In the genomic region with DNA sequence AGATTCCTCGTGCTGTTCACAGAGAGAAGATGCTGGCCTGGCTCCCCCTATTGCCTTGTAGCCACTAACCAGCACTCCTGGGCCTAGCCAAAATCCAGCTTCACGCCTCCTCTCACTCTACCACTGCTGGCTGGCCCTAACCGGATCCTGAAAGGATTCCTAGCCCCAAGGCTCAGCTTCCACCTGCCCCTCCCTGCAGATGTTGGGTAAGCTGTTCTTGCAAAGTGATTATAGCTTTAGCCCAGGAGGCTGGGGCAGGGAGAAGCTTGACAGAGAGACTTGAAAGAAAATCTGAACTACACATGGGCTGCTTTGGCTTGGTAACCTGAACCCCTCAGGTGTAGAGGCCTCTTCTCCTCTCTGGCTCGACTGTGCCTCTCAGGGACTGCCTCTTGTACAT, we compare ENCODE assay signal across 10 mouse cellular contexts.
"Had no signal": no experiment of that assay in that cellular context is flagged by ENCODE, and none has a peak within 500 bp of the region (broad histone marks: within the 10 kb centered on the region; RNA-seq: fewer than 3 reads in every experiment).

No protein-coding gene starts in this region.

- H3K4me1 ChIP-seq: midbrain, embryonic 12.5 days; neural tube, embryonic 15.5 days had no signal

- H3K9me3 ChIP-seq: midbrain, embryonic 12.5 days; neural tube, embryonic 15.5 days had no signal

- H3K4me3 ChIP-seq: left cerebral cortex, adult 2 months; midbrain, embryonic 12.5 days; neural tube, embryonic 15.5 days had no signal

- H3K27me3 ChIP-seq: midbrain, embryonic 12.5 days; neural tube, embryonic 15.5 days had no signal

- H3K36me3 ChIP-seq: midbrain, embryonic 12.5 days; neural tube, embryonic 15.5 days had no signal

- H3K4me2 ChIP-seq: midbrain, embryonic 12.5 days; neural tube, embryonic 15.5 days had no signal

- H3K27ac ChIP-seq: left cerebral cortex, adult 2 months; liver, embryonic 14.5 days; midbrain, embryonic 12.5 days; neural tube, embryonic 15.5 days had no signal

- DNase-seq: kidney, postnatal 14 days; lung, adult 18-20 months; thymus, adult 18-20 months; thymus, postnatal 14 days had no signal

- ATAC-seq: intestine, postnatal 0 days; midbrain, embryonic 16.5 days had no signal

- H3K9ac ChIP-seq: liver, embryonic 14.5 days; midbrain, embryonic 12.5 days; neural tube, embryonic 15.5 days had no signal
